Mouse (Mus musculus) stomach, adult 2 months (tissue): ENCODE measurements around the gene Olfr67. TPM values are rescaled to one million over a fixed set of nuclear protein-coding genes. Genes with fewer than 3 reads are reported as not detected.

Experiments
- polyA plus RNA-seq: library from polyadenylated mRNA; depleted of rRNA; stranded (reverse); fragments of >200 nt; gene quantifications from 2 replicates; pipeline ENCODE4 v1.2.3, GENCODE M21; 2012; rRNA removed

Gene Olfr67
- not detected in 2 replicates for polyA plus RNA-seq

GRCm38 (mm10) chr7:103791721-103792120 lies at the start of gene Olfr67:
TSS of gene Olfr67 (minus strand) at chr7:103791821.

GRCm38 (mm10) chr7:103840268-103840667 lies 48.6 kb upstream of the Olfr67 start, which contains the start of gene Hbb-bh2:
TSS of gene Hbb-bh2 (minus strand) at chr7:103840520.

GRCm38 (mm10) chr7:103827808-103828207 lies 36.2 kb upstream of the Olfr67 start, which contains the start of gene Hbb-bs:
TSS of gene Hbb-bs (minus strand) at chr7:103828096.

GRCm38 (mm10) chr7:103813766-103814165 lies 22.1 kb upstream of the Olfr67 start, which contains the start of gene Hbb-bt:
TSS of gene Hbb-bt (minus strand) at chr7:103813996.

GRCm38 (mm10) chr7:103779598-103779997 lies 12.0 kb downstream of the Olfr67 start, which contains the start of gene Olfr68:
TSS of gene Olfr68 (minus strand) at chr7:103779698.

GRCm38 (mm10) chr7:103771494-103771893 lies 20.1 kb downstream of the Olfr67 start, which contains the start of gene Olfr69:
TSS of gene Olfr69 (minus strand) at chr7:103771594.

GRCm38 (mm10) chr7:103757233-103757632 lies 34.4 kb downstream of the Olfr67 start, which contains the start of gene Olfr630:
TSS of gene Olfr630 (minus strand) at chr7:103757333.

GRCm38 (mm10) chr7:103744843-103745242 lies 46.8 kb downstream of the Olfr67 start, which contains the start of gene Olfr629:
TSS of gene Olfr629 (minus strand) at chr7:103744943.

Other genes with a start within 250 kb of the Olfr67 start
- not detected in 2 replicates for gene Olfr612, start 249.1 kb downstream of the Olfr67 start, polyA plus RNA-seq
- not detected in 2 replicates for gene Olfr613, start 243.7 kb downstream of the Olfr67 start, polyA plus RNA-seq
- gene Olfr615, start 235.7 kb downstream of the Olfr67 start, polyA plus RNA-seq = not detected in 2 replicates
- gene Olfr616, start 222.7 kb downstream of the Olfr67 start, polyA plus RNA-seq = not detected in 2 replicates
- not detected in 2 replicates for gene Olfr617, start 218.8 kb downstream of the Olfr67 start, polyA plus RNA-seq
- not detected in 2 replicates for gene Olfr618, start 201.7 kb downstream of the Olfr67 start, polyA plus RNA-seq
- gene Olfr619, start 191.2 kb downstream of the Olfr67 start, polyA plus RNA-seq = not detected in 2 replicates
- not detected in 2 replicates for gene Olfr620, start 179.3 kb downstream of the Olfr67 start, polyA plus RNA-seq
- not detected in 2 replicates for gene Olfr622, start 149.1 kb downstream of the Olfr67 start, polyA plus RNA-seq
- not detected in 2 replicates for gene Olfr623, start 128.1 kb downstream of the Olfr67 start, polyA plus RNA-seq
- not detected in 2 replicates for gene Olfr624, start 120.6 kb downstream of the Olfr67 start, polyA plus RNA-seq
- gene Olfr625-ps1, start 109.1 kb downstream of the Olfr67 start, polyA plus RNA-seq = not detected in 2 replicates
- gene Olfr243, start 77.2 kb downstream of the Olfr67 start, polyA plus RNA-seq = not detected in 2 replicates
- not detected in 2 replicates for gene Olfr628, start 61.4 kb downstream of the Olfr67 start, polyA plus RNA-seq
- not detected in 2 replicates for gene Olfr629, start 46.9 kb downstream of the Olfr67 start, polyA plus RNA-seq
- gene Olfr630, start 34.5 kb downstream of the Olfr67 start, polyA plus RNA-seq = not detected in 2 replicates
- gene Olfr69, start 20.2 kb downstream of the Olfr67 start, polyA plus RNA-seq = not detected in 2 replicates
- gene Olfr68, start 12.1 kb downstream of the Olfr67 start, polyA plus RNA-seq = not detected in 2 replicates
- gene Hbb-bt, start 22.2 kb upstream of the Olfr67 start, polyA plus RNA-seq = 4.5 and 10.0 TPM in 2 replicates
- 47.8 and 134 TPM in 2 replicates for gene Hbb-bs, start 36.3 kb upstream of the Olfr67 start, polyA plus RNA-seq
- not detected in 2 replicates for gene Hbb-bh2, start 48.7 kb upstream of the Olfr67 start, polyA plus RNA-seq
- gene Hbb-bh1, start 51.3 kb upstream of the Olfr67 start, polyA plus RNA-seq = not detected in 2 replicates
- gene Hbb-y, start 61.4 kb upstream of the Olfr67 start, polyA plus RNA-seq = not detected in 2 replicates
- gene Olfr66, start 94.4 kb upstream of the Olfr67 start, polyA plus RNA-seq = not detected in 2 replicates
- not detected in 2 replicates for gene Olfr64, start 102.7 kb upstream of the Olfr67 start, polyA plus RNA-seq
- gene Olfr65, start 111.7 kb upstream of the Olfr67 start, polyA plus RNA-seq = not detected in 2 replicates
- gene Olfr631, start 137.0 kb upstream of the Olfr67 start, polyA plus RNA-seq = not detected in 2 replicates
- gene Olfr632, start 142.5 kb upstream of the Olfr67 start, polyA plus RNA-seq = not detected in 2 replicates
- gene Olfr633, start 152.6 kb upstream of the Olfr67 start, polyA plus RNA-seq = not detected in 2 replicates
- not detected in 2 replicates for gene Olfr635, start 179.3 kb upstream of the Olfr67 start, polyA plus RNA-seq
- not detected in 2 replicates for gene Olfr638, start 206.9 kb upstream of the Olfr67 start, polyA plus RNA-seq
- gene Olfr639, start 225.5 kb upstream of the Olfr67 start, polyA plus RNA-seq = not detected in 2 replicates
- gene Olfr640, start 233.8 kb upstream of the Olfr67 start, polyA plus RNA-seq = not detected in 2 replicates
- gene Olfr641, start 243.6 kb upstream of the Olfr67 start, polyA plus RNA-seq = not detected in 2 replicates